Mouse (Mus musculus): ENCODE results near the gene Filip1l.

GRCm38 (mm10) chr16:57485265-57485664 lies 132.4 kb downstream of the Filip1l start:
- no peak for TF ChIP-seq POLR2A (IDR thresholded peaks at IDR 0.05; ENCODE audit: borderline replicate concordance, low read depth, low read length)
- no peak for TF ChIP-seq CTCF (IDR thresholded peaks at IDR 0.05; ENCODE audit: low read depth, low read length)
